Mouse (Mus musculus) kidney, postnatal 0 days (tissue): ENCODE measurements at regions not wholly inside any gene's neighbourhood (a gene's known extent, or its start where the extent isn't known, plus 50 kb on each side); places are given as distances from the start of the nearest gene placed in this dataset.
A peak's percentile ranks its signal among the peaks of the same experiment; 100 is the strongest.

Source experiments
- ATAC-seq: fragments of 200-750 bp; cut with Nextera tagmentation; replicated peaks from 2 replicates; pipeline ENCODE4 v1.8.0; 2017; ENCODE audit warnings: low read depth, moderate number of reproducible peaks, moderate TSS enrichment, moderate library complexity; ENCODE audit not compliant: low FRiP score
- DNase-seq: peaks from one replicate; pipeline ENCODE4 v3.0.0-alpha.2; 2016; ENCODE audit warnings: low spot score
- H3K27ac ChIP-seq: fragments of 300-500 bp; sonication (generic); 2 replicates; pipeline ENCODE4 v1.5.1; 2014; ENCODE audit warnings: mild to moderate bottlenecking
- H3K27me3 ChIP-seq: fragments of 300-500 bp; sonication (generic); 2 replicates; pipeline ENCODE4 v1.6.1; 2014; ENCODE audit warnings: low read length, mixed read lengths; ENCODE audit not compliant: insufficient read depth
- H3K36me3 ChIP-seq: fragments of 300-500 bp; sonication (generic); 2 replicates; pipeline ENCODE4 v1.6.1; 2014; ENCODE audit warnings: low read length, mixed read lengths; ENCODE audit not compliant: insufficient read depth
- H3K4me1 ChIP-seq: fragments of 300-500 bp; sonication (generic); replicated peaks from 2 replicates; pipeline ENCODE4 v1.6.1; 2014; ENCODE audit warnings: antibody characterized with exemption, low read length, mixed read lengths; ENCODE audit not compliant: insufficient read depth
- H3K4me2 ChIP-seq: fragments of 300-500 bp; sonication (generic); 2 replicates; pipeline ENCODE4 v1.6.1; 2014; ENCODE audit warnings: mild to moderate bottlenecking, low read length, moderate library complexity, mixed read lengths
- H3K4me3 ChIP-seq: fragments of 300-500 bp; sonication (generic); replicated peaks from 2 replicates; pipeline ENCODE4 v1.5.1; 2014; ENCODE audit warnings: low read depth, low read length
- H3K9ac ChIP-seq: fragments of 300-500 bp; sonication (generic); 2 replicates; pipeline ENCODE4 v1.6.1; 2014; ENCODE audit warnings: low read depth, low read length
- H3K9me3 ChIP-seq: fragments of 300-500 bp; sonication (generic); replicated peaks from 2 replicates; pipeline ENCODE4 v1.6.1; 2016; ENCODE audit warnings: low read length, inconsistent platforms, mixed read lengths
- CTCF ChIP-seq: IDR thresholded peaks from 2 replicates; pipeline ENCODE4 v1.5.1; 2016; ENCODE audit warnings: antibody characterized with exemption, low read depth, mild to moderate bottlenecking, moderate library complexity
- WGBS: fragments of 180-500 bp; shearing (Covaris S2); extraction: QIAGEN DNeasy Blood & Tissue Kit; methylation state at CpG from one replicate; pipeline ENCODE4 v1.1.7; 2014; 5-methylcytosine and 5-hydroxymethylcytosine counted together

DNA sequence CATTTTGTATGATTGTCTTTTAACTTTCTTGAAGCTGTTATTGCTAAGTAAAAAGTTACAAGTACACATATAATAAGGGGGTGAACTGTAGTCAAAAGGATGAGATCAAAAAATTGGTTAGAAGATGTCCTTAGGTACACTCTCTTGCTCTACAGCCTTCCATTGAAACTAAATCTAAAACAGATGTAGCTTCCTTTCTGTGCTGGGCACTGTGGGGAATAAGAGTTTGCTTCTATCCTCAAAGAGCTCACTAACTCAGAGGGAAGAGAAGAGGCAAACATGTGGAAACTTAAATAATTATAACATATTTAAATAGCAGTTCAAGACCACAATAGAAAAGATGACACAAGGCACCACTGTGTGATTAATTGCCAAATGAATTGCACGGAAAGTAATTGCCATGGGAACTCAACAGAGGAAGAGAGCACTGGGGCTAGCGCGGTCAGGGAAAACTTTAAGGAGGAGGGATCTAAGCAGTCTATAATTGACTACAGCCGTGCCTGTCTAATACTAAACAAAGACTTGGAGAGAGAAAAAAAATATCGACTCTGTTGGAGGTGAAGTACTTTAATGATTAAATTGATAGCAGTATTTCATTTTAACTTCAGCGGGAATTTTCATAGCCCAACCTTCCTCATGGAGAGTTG is 57.9 kb upstream of the Ammecr1 start:
- no peaks in the 10 kb centered on the region for H3K27me3 ChIP-seq
- H3K4me1 ChIP-seq = no peaks in the 10 kb centered on the region
- no peak for TF ChIP-seq CTCF
- no peaks in the 10 kb centered on the region for H3K36me3 ChIP-seq
- H3K9ac ChIP-seq = no peak overlapping the region
- no peak for ATAC-seq
- no peak overlapping the region for H3K4me2 ChIP-seq
- no peaks in the 10 kb centered on the region for H3K9me3 ChIP-seq
- 78% methylated on average over 6 of the region's 6 CpGs for WGBS
- DNase-seq = no peak
- H3K4me3 ChIP-seq = no peak overlapping the region
- H3K27ac ChIP-seq = no peak overlapping the region

DNA sequence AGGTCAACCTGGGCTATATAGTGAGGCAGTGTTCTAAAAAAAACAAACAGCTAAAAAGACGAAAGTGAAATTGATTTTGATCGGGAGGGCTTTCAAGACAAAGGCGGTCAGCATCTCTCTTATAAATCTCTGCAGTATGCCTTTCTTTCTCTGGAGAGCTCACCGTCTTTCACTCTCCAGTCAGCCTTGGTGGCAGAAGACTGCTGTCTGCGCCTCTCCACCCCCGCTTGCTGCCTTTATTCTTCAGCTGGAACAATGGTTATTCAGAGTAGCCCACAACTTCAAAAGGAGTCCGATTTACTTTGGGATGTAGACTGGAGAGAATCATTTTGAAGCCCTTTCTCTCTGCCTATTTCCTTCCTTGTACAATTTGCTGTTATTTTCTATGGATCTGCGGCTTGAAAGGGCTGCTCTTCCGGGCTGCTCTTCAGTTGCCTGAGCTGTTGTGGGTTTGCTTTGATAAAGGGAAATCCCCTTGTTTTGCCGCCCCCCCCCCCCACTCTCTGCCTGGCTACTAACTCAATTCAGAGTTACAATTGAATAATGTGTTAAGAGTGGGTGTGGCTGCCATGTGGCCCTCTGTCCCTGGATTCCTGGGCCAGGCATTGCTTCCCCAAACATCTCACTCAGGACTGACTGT is 64.0 kb upstream of the Ammecr1 start:
- Histone ChIP-seq H3K4me3 (no peak overlapping the region), H3K4me1 (no peaks in the 10 kb centered on the region), H3K36me3 (no peaks in the 10 kb centered on the region), H3K4me2 (no peak overlapping the region), H3K9ac (no peak overlapping the region), H3K9me3 (no peaks in the 10 kb centered on the region), H3K27ac (no peak overlapping the region), H3K27me3 (no peaks in the 10 kb centered on the region)
- DNase-seq (no peak), ATAC-seq (no peak)
- no peak for TF ChIP-seq CTCF
- 43% methylated on average over 10 of the region's 10 CpGs for WGBS

DNA sequence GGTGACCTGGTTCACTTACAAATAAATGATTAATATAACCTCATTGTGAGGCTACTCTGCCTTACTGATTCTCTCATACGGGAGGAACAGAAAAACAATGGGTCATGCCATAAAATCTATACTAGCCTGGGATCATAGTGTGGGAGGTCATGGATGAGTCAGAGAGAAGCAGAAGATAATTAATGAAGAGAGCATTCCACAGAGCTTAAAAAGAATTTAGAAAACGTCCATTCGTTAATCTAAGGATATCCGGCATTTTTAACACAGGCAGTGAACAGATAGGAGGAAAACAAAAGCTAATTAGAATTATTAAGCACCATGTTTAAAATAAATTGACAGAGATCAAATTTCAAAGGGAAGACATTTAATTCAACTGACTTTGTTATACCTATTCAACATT is 59.5 kb upstream of the Rtl9 start:
- TF ChIP-seq CTCF = no peak
- Histone ChIP-seq H3K36me3 (no peaks in the 10 kb centered on the region), H3K27me3 (no peaks in the 10 kb centered on the region), H3K4me3 (no peak overlapping the region), H3K9ac (no peak overlapping the region), H3K4me1 (no peaks in the 10 kb centered on the region), H3K4me2 (no peak overlapping the region), H3K27ac (no peak overlapping the region), H3K9me3 (no peaks in the 10 kb centered on the region)
- peak; percentile 34 for DNase-seq
- ATAC-seq = no peak
- 40% methylated on average over 4 of the region's 4 CpGs for WGBS

DNA sequence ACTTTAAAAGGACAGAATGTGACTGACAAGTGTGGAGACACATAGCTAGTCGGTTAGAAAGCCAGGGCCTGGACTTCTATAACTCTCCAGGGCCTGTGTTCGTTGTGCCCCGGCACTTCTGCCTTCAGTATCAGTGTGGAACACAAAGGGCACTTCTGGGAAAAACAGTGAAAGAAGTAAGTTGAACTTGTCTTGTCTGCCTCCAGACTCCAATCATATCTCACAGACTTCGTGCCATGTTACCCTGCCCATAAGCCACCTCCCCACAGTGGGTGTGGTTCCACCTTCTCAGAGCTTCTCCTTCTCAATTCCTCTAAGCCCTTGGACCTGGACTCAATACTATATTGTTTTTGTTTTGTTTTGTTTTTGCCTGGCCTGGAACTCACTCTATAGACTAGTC is 55.1 kb upstream of the Rtl9 start:
- no peak overlapping the region for H3K4me3 ChIP-seq
- no peak for TF ChIP-seq CTCF

DNA sequence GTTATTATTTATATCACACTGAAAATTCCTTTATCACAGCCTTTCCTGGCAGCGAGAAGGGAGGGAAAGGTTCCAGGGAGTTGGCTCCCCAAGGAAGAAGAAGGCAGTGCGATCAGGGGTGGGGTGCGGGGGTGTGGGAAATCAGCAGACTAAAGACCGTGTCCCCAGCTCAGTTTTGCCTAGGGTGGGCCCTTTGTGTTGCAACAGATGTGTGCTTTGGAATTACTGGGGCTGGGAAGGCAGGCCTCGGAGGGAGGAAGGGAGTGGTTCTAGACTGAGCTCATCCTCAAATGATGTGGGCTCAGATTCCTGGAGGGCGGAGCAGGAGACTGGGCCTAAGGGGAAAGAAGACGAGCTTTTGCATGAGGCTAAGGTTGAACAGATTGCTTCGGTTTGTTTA is 53.1 kb upstream of the Rtl9 start:
- no peak for ATAC-seq
- no peak for DNase-seq

More for the DNA sequence above, 55.1 kb upstream of the Rtl9 start:
- Histone ChIP-seq H3K36me3 (no peaks in the 10 kb centered on the region), H3K9me3 (no peaks in the 10 kb centered on the region), H3K9ac (no peak overlapping the region), H3K27ac (no peak overlapping the region), H3K27me3 (no peaks in the 10 kb centered on the region), H3K4me2 (no peak overlapping the region), H3K4me1 (no peaks in the 10 kb centered on the region)
- 96% methylated on average over 4 of the region's 4 CpGs for WGBS
- DNase-seq (no peak), ATAC-seq (no peak)

More for the DNA sequence above, 53.1 kb upstream of the Rtl9 start:
- Histone ChIP-seq H3K27me3 (no peaks in the 10 kb centered on the region), H3K4me3 (no peak overlapping the region), H3K4me2 (no peak overlapping the region), H3K4me1 (no peaks in the 10 kb centered on the region), H3K27ac (no peak overlapping the region), H3K36me3 (no peaks in the 10 kb centered on the region), H3K9me3 (no peaks in the 10 kb centered on the region), H3K9ac (no peak overlapping the region)
- 64% methylated on average over 8 of the region's 8 CpGs for WGBS
- TF ChIP-seq CTCF = no peak
